Mouse (Mus musculus) heart, postnatal 10 days (tissue): Measurements from ENCODE around the gene Ddx10. TPM values are rescaled to one million over a fixed set of nuclear protein-coding genes. Genes with fewer than 3 reads are reported as not detected.

Experiments
- DNase-seq, 2 experiments: peaks; one replicate each; pipeline ENCODE4 v3.0.0; 2021
- intact Hi-C: fragments of 180-260 bp; cut with DNase I; formaldehyde crosslinking; loops from one replicate; pipeline ENCODE4 v1.15.1; 2025
- total RNA-seq, 2 experiments: library from RNA; stranded (reverse); gene quantifications; 2 replicates each; pipeline ENCODE4 v1.2.3; 2021

Gene Ddx10
- 10 to 100 TPM; 11.6 to 13.1 TPM for total RNA-seq

DNA sequence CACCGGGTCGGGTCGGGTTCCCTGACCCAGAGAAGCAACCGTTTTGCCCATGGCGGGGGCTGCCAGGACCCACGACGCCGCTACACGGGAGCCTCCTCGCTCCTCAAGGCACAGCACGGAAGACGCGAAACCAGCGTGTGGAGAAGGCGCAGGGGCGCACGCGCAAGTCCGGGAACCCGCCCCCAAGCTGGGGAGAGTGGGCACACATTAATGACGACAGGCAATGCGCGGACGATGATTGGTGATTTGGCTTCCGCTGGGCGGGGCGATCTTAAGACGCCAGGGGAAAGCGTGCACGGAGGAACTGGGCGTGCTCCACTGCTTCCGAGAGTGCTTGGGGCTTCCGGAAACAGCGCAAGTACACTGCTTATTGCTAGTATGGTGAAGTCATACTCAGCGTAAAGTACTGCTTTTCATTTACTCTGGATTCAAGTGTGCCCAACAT is at the start of gene Ddx10:
TSS of gene Ddx10 (minus strand) at position 101 of the 445 bp plus-strand sequence.
- peak; percentile 98 to 99 for DNase-seq
- intact Hi-C loops: loop anchor here (10.0 kb wide), 1 partner anchor 417 kb away; no protein-coding TSS in a partner anchor

DNA sequence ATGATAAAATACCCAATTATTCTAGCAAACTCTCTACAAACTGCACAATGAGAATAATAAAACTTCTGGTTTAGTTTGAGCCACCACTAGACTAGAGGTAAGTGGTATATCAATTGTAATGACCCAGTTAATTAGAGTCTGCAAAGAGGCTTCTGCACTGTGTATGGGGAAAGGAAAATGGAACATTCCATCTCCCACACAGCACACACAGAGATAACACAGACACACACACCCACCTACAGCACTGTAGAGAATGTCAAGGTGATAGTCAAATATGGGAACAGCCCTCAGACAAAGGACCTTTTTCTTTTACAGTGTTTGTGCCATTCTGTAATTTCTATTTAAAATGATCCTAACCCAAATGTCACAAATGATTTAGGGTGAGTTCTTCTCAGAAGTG is 45.0 kb upstream of the Ddx10 start:
- intact Hi-C loops: no loop called here
- no peak for DNase-seq

DNA sequence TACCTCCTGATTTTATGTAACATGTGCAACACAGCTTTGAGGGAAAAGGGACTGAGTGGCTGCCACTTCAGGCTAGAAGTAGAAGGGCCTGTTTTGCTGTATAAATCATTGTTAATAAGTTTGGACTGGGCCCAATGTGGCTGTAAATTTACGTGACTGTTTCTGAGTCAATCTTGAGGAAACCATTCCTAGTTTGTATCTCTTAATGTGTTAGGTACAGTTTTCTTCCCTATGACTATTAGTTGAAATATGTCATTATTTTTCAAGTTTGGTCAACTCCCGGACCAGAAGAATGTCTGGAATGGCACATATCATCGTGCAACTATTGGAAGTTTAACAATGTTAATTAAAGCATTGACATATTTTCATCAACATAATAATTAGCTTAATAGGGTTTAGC is 42.2 kb upstream of the Ddx10 start:
- intact Hi-C loops: no loop called here
- no peak for DNase-seq

DNA sequence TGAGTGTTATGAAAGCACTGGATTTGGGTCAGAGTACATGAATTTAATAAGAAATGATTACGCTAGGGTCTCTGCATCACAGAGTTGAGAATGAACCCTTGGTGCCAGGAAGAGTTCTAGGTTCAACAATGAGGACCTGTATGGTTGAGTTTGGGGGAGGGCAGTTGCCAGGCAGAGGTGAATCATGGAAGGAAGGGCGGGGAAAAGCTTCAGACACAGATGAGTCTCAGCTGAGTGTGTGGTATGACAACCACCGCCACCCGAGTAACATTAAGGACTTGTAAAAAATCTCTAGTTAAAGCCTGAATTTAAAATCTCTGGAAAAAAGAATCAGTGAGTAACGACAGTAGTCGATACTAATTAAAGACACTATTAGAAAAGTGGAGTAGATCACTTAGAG is 38.9 kb upstream of the Ddx10 start:
- DNase-seq: no peak

DNA sequence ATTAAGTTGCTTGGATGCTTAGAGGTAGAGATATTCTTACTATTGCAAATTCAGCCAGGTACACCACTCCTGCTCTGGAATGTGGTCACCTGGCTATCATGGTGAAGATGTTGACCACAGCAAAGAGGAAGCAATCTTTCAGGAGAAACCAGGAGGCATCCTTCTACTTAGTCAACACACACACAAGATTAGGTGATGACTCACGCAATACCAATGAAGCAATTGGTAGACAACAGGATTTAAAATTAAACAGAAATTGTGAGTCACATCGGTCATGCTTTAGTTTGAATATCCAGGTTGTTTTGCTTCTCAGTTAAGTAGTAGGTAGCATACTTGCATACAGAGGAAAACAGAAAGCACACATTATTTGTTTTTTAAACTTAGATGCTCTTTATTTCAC is 31.1 kb upstream of the Ddx10 start:
- intact Hi-C loops: no loop called here
- DNase-seq: no peak

More for the DNA sequence above, 38.9 kb upstream of the Ddx10 start:
- intact Hi-C loops: no loop called here

DNA sequence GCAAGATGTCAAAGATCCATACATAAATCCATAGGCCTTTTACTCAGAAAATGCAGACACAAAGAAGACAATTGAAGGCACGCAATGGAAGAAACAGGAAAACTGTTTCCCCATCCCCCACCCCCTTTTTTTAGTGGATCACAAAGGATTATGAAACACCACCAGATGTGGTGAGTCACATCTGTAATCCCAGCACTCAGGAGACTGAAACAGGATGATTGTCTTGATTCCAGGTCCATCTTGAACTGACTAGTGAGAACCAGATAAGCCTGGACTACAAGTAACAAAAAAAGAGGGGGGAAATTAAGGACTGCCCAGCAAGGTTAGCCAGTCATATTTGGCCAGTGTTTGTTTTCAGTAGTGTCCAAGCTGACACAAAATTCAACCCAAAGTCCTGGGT is 28.5 kb upstream of the Ddx10 start:
- intact Hi-C loops: no loop called here

DNA sequence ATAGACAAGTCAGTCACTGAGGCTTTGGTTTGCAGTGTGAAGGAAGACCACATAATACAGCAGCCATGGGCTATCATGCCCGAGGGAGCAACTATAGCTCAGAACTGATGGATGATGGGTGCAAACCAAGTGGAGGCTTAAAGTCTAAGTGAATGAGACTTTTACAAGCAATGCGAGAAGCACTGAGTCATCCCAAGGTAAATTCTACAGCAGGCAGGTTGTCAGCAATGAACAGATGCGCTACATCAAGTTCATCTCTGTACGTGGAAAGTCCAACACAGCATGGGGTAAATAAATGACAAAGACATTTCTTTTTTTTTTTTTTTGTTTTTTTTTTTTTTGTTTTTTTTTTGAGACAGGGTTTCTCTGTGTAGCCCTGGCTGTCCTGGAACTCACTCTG is 24.9 kb upstream of the Ddx10 start:
- no peak for DNase-seq
- intact Hi-C loops: no loop called here

More for the DNA sequence above, 28.5 kb upstream of the Ddx10 start:
- no peak for DNase-seq

DNA sequence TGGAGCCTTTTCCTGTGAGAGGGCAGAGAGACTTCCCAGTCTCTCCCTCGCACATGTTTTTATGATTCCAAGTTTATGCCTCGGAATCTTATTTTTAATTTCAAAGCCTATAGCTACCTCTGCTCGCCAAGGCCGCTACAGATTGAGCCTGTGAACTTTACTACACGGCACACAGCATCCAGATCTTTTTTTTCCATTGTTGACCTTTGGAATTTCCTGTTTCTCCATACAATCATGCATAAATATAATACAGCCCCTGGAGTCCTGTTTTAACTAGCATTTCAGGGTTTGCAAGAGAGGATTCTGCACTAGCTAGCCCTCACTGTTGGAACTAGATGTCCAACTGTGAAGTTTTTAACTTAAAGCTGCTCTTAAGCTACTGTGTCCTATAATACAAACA is 24.4 kb upstream of the Ddx10 start:
- intact Hi-C loops: no loop called here
- DNase-seq: no peak

DNA sequence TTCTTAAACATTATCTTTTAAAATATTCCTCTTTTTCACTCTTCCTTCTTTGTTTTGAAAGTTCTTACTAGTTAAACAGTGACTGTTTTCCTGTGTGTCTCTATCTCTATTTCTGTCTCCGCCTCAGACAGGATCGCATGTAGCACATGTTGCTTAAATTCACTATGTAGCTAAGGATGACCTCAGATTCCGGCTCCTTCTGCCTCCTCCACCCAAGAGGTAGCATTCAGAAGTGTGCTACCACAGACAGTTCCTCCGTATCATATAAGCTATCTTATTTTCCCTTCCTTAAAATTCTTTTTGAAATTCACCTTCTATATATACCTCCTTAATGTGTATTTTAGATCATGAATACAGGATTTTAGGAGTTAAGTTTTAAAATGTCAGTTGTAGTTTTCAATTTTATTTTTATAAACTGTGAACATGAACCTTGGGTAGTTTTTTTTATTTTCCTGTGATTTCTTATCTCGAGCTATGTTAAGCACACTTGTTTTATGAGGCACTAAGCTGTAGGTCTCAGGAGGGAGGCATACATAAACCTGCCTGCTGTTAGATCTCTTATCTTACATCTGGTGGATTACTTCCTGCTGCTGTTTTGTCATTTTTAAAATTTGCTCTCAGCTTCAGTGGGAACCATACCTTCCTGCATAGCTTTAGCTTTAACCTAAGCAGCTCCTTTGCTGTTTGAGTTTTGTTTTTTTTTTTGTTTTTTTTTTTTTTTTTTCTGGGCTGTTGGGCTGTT is 23.6 kb upstream of the Ddx10 start:
- intact Hi-C loops: no loop called here
- DNase-seq: no peak

DNA sequence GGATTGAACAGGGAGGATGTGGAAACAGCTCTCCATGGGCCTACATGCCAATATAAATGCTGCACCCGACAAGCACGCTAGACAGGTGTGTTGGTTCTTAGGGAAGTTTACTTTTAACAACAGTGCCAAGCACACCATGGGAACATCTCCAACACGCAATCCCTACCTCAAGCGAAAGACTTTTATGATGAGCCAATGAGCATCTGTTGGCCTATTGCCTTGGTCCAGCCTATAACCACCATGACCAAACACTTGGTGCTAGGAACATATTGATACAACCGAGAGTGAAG is 21.6 kb upstream of the Ddx10 start:
- intact Hi-C loops: no loop called here
- no peak for DNase-seq

DNA sequence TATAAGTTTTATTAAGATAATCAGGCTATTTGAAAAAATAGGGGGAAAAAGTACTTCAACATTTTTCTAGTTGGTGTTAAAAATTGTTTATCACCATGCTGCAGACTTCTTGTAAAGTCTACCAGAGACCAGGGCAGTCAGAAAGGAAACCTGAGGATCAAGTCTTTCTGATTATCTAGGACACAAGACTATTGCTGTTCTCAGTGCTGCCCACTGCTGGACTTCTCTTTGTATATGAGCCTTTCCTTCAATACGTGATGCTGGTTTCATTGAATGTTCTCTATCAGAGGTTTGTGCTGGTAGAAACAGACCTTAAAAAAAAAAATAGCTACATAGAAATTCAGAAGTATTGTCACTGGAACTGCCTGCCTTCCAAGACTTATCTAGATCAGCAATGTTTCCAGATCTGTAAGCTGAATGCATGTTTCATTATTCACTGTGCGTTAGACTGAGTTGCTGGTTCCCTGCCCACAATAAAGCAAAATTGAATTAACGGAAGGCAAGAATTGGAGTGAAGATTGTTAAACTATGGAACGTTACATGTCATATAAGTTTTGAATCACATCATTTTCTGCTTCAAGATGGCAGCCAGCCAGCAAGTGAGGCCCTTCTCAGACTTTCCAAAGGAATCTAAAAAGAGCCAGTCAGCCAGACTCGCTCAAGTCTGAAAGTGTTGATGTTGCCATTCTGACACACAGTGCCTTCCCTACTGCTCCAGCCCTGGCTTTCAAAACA is 21.0 kb upstream of the Ddx10 start:
- intact Hi-C loops: no loop called here
- DNase-seq: peak in 1 of 2 experiments; percentile 38

DNA sequence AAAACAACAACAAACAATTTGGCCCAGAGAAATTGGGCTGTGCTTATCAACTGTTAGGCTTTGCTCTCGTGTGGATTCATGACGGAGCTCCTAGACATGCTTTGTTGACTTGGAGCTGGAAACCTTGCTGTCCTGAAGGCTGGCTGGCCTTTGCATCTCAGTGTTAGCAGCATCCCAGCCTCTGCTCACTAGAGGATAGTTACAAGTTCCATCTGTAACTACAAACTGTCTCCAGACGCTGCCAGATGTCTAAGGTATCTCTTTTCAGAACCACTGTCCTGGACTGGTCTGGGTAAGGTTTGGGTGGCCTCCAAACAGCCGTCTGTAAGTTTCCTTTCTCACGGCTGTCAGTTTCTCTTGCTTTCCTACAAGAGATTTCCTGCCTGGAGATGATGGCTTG is 20.2 kb upstream of the Ddx10 start:
- intact Hi-C loops: no loop called here
- no peak for DNase-seq

DNA sequence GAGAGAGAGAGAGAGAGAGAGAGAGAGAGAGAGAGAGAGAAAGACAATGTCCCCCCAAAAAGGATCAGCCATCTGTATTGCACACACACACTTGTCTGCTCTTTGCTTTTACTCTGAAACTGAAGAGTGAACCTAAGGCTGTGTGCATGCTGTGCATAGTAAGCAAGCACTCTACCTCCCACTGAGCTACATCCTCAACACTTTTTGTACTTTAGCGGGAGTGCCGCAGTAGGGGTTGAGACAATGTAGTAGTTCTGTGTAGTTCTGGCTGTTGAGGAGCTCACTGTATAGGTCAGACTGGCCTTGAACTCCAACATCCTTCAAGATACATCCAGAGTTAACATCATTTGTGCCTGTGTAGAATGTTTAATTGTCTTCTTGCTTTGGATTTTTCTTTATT is 17.7 kb upstream of the Ddx10 start:
- intact Hi-C loops: no loop called here
- DNase-seq: no peak

DNA sequence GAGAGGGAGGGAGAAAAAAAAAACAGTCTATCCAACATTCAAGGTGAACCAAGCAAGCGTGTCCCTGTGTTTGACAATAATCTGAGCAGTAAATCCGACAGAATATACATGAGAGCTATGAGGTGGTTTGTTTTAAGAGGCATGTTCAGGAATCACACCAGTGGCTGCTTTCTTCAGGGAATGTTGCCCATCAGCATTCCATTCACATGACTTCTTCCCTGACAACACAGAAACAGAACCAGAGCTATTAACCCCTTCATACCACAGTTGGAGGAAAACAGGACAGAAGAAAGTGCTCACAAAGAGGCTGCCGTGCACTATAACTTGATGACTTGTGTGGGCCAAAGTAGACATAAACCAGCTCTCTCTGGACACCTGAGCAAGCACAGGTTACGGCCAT is 16.5 kb upstream of the Ddx10 start:
- intact Hi-C loops: no loop called here
- DNase-seq: peak in 1 of 2 experiments; percentile 33

DNA sequence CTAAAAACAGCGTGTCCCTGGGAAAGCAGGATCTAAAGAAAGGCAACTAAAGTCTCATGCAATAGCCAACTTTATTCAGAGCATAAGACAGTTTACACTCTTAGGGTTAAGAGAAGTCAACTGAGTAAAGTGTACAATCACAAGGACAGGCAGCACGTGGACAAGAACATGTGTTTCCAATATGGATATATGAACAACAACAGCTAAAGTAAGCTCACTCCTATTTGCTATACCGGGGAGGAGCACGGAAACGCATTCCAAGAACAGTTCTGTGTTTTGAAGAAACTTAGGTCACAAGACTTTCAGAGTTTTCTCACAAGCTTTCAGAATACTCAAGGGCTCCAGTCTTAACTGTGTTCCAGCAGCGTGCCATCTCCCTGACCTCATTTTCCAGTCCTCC is 10.3 kb upstream of the Ddx10 start:
- DNase-seq: no peak
- intact Hi-C loops: loop anchor here (10.0 kb wide), 2 partner anchors 227 to 257 kb away; no protein-coding TSS in a partner anchor

DNA sequence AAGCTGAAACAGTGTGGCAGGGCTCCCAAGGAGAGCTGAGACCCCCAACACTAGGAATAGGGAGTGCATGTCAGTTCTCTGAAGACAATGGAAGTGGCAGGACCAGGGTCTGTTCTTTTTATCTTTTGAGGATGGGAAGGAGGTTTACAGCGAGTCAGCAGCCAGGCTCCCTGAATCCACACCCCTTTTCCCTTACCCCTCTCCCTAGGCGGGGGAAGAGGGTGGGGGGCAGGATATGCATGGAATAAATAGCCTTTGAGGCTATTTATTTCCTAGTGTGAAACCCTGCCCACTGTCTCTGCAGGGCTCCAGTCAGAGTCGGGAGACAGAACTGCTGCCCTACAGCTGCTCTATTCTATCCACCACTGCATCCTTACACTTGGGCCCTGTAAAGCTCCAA is 9.9 kb upstream of the Ddx10 start:
- DNase-seq: no peak
- intact Hi-C loops: loop anchor here (10.0 kb wide), 2 partner anchors 227 to 257 kb away; no protein-coding TSS in a partner anchor

DNA sequence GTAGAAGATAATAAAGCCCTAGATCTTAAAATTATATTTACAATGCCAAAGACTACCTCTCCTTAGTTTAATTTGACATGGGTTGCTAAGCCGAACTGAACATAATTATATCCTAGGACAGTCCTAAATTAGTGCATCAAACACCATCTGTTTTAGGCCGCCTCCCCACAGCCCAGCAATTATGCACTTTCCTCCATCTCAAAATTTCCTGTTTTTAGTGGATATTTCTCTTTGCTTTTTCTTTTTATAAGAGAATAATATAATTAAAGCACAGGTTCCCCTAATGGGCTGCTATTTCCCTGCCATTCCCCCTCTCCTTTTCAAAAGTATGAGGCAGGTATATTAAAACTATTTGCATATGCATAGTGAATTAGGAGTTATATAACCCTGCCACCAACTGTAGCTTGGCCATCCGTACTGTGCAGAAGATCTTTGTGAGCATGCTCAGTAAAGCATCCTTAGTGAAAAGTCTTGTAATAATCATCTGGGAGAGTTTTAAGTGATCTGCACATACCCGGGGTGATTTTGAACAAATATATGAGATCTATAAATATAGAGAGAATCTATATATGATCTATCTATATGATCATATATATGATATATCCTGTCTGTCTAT is 8.9 kb upstream of the Ddx10 start:
- DNase-seq: no peak

DNA sequence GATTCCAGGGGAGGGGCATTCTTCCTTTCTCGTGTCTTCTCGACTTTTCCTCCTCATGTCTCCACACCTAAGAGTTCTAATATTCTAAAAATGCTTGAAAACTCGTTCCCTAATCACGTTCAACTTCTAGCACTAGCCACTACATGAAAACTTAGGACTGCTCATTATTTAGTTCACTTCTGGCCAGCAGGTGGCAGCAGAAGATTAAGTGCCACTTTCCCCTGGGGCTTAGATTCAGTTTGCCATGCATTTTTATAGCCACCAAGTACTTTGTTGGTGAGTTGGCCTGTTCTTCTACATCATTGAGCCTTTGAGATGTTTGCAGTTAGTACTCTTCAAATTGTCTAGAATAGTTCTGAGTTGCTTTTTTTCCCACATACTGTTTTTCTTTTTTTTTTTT is 6.5 kb upstream of the Ddx10 start:
- intact Hi-C loops: loop anchor here (1.0 to 10.0 kb wide), 3 partner anchors 144 to 260 kb away; no protein-coding TSS in a partner anchor
- peak; percentile 80 to 87 for DNase-seq

More for the DNA sequence above, 8.9 kb upstream of the Ddx10 start:
- intact Hi-C loops: loop anchor here (10.0 kb wide), 2 partner anchors 228 to 258 kb away; no protein-coding TSS in a partner anchor

DNA sequence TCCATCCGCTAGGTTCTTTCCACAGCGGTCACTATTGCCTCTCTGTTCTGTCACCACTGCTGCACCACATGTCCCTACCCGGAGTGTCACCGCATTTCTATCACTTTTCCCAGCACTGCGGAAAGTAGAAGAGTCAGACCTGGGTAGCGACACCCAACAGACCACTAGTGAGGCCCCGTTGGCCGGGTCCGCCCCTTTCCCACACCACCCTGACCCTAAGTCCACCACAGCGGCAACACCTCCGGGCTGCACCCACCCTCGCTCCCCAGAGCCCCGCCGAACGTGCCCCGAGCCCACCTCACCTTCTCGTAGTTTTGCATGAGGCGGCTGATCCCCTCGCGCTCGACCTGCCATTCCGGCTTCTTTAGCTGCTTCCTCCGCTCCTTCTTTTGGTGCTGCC is 337 bp downstream of the Ddx10 start:
- DNase-seq: no peak
- intact Hi-C loops: loop anchor here (10.0 kb wide), 1 partner anchor 417 kb away; no protein-coding TSS in a partner anchor

DNA sequence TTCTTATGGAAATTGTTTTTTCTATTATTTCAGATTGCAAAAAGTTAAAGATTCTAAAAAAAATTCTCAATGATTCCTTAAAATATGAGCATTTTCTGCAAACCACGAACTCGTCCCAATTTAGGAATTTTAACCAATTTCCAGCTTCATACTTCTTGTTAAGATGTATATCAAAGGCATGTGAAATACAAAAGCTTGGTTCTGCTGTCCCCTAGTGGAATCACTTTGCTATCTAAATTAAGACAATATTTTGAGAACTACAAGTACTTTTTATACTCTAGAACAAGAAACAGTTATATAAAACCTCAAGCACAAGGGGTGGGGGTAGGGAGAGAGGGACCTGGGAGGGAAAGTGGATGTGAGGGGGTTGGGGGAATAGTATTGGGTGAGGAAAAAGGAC is 29.7 kb downstream of the Ddx10 start:
- DNase-seq: peak in 1 of 2 experiments; percentile 18
- intact Hi-C loops: loop anchor here (2.0 kb wide), 1 partner anchor 919 kb away; no protein-coding TSS in a partner anchor

DNA sequence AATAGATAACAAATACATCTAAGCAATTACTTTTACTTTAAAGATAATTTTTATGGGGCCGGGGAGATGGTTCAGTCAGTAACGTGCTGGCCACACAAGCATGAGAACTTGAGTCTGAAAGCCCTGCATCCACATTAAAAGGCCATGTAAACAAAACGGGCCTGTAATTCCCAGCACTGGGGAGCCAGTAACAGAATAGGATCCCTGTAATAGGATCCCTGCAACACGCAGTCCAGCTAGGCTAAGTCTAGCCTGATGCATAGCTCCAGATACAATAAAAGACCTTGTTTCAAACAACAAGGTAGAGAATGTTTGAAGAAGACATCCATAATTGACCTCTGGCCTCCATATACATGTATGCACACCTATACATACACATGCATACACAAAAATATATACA is 39.6 kb downstream of the Ddx10 start:
- no peak for DNase-seq
- intact Hi-C loops: no loop called here
